Mouse (Mus musculus): ENCODE results near the gene Unc5c. TPM values are rescaled to one million over a fixed set of nuclear protein-coding genes. Genes with fewer than 3 reads are reported as not detected.

Unc5c gene
- 3.9 and 7.0 TPM in 2 replicates for polyA plus RNA-seq (2014; fragmentation: Nextera tagmentation; extraction: Ambion mirVana)

DNA sequence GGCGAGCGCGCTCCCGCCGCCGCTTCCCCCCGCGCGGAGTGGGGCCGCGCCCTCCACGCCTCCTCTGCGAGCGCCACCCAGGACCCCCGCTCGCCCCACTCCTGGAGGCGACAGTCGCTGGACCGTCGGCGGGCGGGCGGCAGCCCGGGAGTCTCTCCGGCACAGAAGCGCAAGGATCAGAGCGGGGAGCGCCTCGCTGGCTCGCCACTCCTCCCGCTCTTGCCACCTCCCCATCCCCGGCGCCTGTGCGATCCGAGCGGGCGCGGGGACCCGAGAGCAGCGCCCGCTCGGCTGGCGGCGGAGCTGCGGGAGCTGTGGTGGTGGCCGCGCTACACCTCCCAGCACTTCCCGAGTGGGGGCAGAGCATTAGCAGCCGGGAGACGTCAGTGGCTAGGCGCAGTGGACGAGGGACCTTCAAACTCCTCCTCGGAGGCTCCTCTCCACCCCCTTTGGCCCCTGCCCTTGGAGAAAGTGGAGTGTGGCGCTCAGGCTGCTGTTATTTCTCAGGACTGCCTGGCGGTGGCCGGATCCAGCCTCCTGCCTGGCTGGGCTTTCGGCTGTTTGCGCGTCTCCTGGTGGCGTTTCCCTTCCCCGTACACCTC is at the start of gene Unc5c:
Gene Unc5c, plus strand, starts transcription at position 113 of the 602 bp plus-strand sequence.
- Histone ChIP-seq H3K36me3 (ENCODE audit: control insufficient read depth, insufficient read depth, low read length) (no peaks in the 10 kb centered on the region), H3K9ac (ENCODE audit: low read depth, low read length) (0 out of 2 replicates have a peak within 1 kb of the TSS, but pooled peaks have one; percentile 14), H3K27me3 (replicated peaks; ENCODE audit: control insufficient read depth, insufficient read depth, low read length) (peaks cover 33% of the 10 kb centered on the region), H3K9me3 (ENCODE audit: control insufficient read depth, low read length) (no peaks in the 10 kb centered on the region), H3K27ac (ENCODE audit: low read depth, low read length) (peak within 1 kb of the TSS; percentile 58), H3K4me3 (ENCODE audit: low read depth, low read length) (peak within 1 kb of the TSS; percentile 62), H3K4me2 (peak within 1 kb of the TSS; percentile 81), H3K4me1 (replicated peaks; ENCODE audit: control insufficient read depth, insufficient read depth, low read length) (peaks cover 2% of the 10 kb centered on the region; the same call in 1 of the 2 replicates)
- peak; percentile 61 for ATAC-seq (replicated peaks; ENCODE audit: low FRiP score)
- WGBS = under 1% methylated on average over 50 of the region's 61 CpGs
- peak; percentile 53 for DNase-seq (ENCODE audit: low spot score)

DNA sequence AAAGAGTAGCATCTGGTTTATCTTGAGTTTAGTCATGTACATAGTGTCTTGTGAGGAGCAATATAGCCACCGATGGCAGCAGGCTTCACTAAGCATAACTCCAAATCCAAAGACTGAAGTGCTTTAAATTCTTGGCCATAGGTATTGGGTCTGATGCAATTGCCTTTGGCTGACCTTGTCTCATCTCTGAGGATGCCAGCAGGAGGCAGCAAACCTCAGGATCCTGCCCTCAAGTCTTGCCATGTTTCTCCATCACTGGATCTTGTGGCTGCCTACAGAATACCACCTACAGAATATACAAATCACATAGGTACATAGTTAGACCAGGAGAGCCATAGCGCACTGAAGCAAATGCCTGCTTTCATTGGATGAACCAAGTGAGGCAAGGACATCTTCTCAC is 7.5 kb upstream of the Unc5c start:
- Histone ChIP-seq H3K9me3 (ENCODE audit: control insufficient read depth, low read length) (no peaks in the 10 kb centered on the region), H3K27ac (ENCODE audit: low read depth, low read length) (no peak overlapping the region), H3K4me3 (ENCODE audit: low read depth, low read length) (no peak overlapping the region), H3K4me1 (replicated peaks; ENCODE audit: control insufficient read depth, insufficient read depth, low read length) (no peaks in the 10 kb centered on the region), H3K36me3 (ENCODE audit: control insufficient read depth, insufficient read depth, low read length) (no peaks in the 10 kb centered on the region), H3K27me3 (replicated peaks; ENCODE audit: control insufficient read depth, insufficient read depth, low read length) (no peaks in the 10 kb centered on the region; the same call in 1 of the 2 replicates), H3K4me2 (no peak overlapping the region), H3K9ac (ENCODE audit: low read depth, low read length) (no peak overlapping the region)
- DNase-seq (ENCODE audit: low spot score) (no peak), ATAC-seq (replicated peaks; ENCODE audit: low FRiP score) (no peak)
- 79% methylated on average over 2 of the region's 2 CpGs for WGBS

DNA sequence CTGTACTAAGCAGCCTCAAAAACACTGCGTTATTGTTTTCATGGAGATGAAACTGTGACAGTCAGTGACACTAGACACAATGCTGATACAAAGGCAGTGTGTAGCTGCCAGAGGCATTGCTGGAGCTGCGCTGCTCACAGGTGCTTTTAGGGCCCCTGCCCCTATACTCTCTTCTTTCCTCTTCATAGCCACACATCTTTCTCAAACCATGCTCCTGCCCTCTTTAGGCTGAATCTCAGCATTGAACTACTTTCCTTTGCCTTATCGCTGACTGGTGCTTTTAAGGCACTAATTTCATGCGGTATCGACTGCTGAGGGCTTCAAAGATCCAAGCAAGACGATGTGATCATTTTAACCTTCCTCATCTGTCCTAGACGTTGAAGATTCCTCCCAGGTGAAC is 2.5 kb upstream of the Unc5c start:
- DNase-seq (ENCODE audit: low spot score) = no peak
- Histone ChIP-seq H3K4me1 (replicated peaks; ENCODE audit: control insufficient read depth, insufficient read depth, low read length) (no peaks in the 10 kb centered on the region), H3K27ac (ENCODE audit: low read depth, low read length) (no peak overlapping the region), H3K9ac (ENCODE audit: low read depth, low read length) (no peak overlapping the region), H3K27me3 (replicated peaks; ENCODE audit: control insufficient read depth, insufficient read depth, low read length) (peaks cover 31% of the 10 kb centered on the region), H3K9me3 (ENCODE audit: control insufficient read depth, low read length) (no peaks in the 10 kb centered on the region), H3K36me3 (ENCODE audit: control insufficient read depth, insufficient read depth, low read length) (no peaks in the 10 kb centered on the region), H3K4me2 (no peak overlapping the region), H3K4me3 (ENCODE audit: low read depth, low read length) (no peak overlapping the region)
- WGBS = 65% methylated on average over 7 of the region's 7 CpGs
- no peak for ATAC-seq (replicated peaks; ENCODE audit: low FRiP score)

DNA sequence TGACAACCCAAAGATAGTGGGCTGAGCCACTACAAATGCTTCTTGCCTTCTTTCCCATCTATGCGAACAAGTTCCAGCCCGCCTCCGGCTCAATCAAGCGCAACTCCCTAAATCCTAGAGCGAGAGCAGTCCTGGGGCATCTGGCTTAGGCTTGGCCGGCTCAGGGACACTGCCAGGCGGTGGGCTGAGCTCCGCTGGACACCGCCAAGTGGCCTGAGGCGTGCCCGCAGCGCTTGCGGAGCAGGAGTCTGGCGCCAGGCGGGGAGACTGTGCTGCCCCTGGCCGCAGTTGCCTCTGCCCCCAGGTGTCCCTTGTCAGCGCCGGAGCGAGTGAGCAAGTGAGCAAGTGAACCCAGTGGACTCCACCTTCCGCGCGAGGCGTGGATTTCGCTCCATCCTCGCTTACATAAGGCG is 319 bp upstream of the Unc5c start:
- Histone ChIP-seq H3K9ac (ENCODE audit: low read depth, low read length) (no peak overlapping the region), H3K36me3 (ENCODE audit: control insufficient read depth, insufficient read depth, low read length) (no peaks in the 10 kb centered on the region), H3K27ac (ENCODE audit: low read depth, low read length) (peak overlapping the region; percentile 58), H3K27me3 (replicated peaks; ENCODE audit: control insufficient read depth, insufficient read depth, low read length) (peaks cover 33% of the 10 kb centered on the region), H3K9me3 (ENCODE audit: control insufficient read depth, low read length) (no peaks in the 10 kb centered on the region), H3K4me3 (ENCODE audit: low read depth, low read length) (peak overlapping the region; percentile 62), H3K4me1 (replicated peaks; ENCODE audit: control insufficient read depth, insufficient read depth, low read length) (peaks cover 2% of the 10 kb centered on the region; the same call in 1 of the 2 replicates), H3K4me2 (peak overlapping the region; percentile 81)
- WGBS = under 1% methylated on average over 24 of the region's 26 CpGs
- DNase-seq (ENCODE audit: low spot score) (peak; percentile 43), ATAC-seq (replicated peaks; ENCODE audit: low FRiP score) (peak; percentile 55)

- H3K4me2 ChIP-seq = peak overlapping the region; percentile 81
- H3K4me1 ChIP-seq (replicated peaks; ENCODE audit: control insufficient read depth, insufficient read depth, low read length) = peaks cover 2% of the 10 kb centered on the region; the same call in 1 of the 2 replicates
- 0 out of 2 replicates have a peak overlapping the region, but pooled peaks have one; percentile 14 for H3K9ac ChIP-seq (ENCODE audit: low read depth, low read length)
- peak overlapping the region; percentile 62 for H3K4me3 ChIP-seq (ENCODE audit: low read depth, low read length)
- H3K9me3 ChIP-seq (ENCODE audit: control insufficient read depth, low read length) = no peaks in the 10 kb centered on the region
- H3K36me3 ChIP-seq (ENCODE audit: control insufficient read depth, insufficient read depth, low read length) = no peaks in the 10 kb centered on the region
- ATAC-seq (replicated peaks; ENCODE audit: low FRiP score) (no peak), DNase-seq (ENCODE audit: low spot score) (peak; percentile 35)
- no peak overlapping the region; the same call in 1 of the 2 replicates for H3K27ac ChIP-seq (ENCODE audit: low read depth, low read length)
- 3% methylated on average over 20 of the region's 20 CpGs for WGBS
- peaks cover 33% of the 10 kb centered on the region for H3K27me3 ChIP-seq (replicated peaks; ENCODE audit: control insufficient read depth, insufficient read depth, low read length)
Observed at GRCm38 (mm10) chr3:141466061-141466460, 1.0 kb downstream of the Unc5c start.

DNA sequence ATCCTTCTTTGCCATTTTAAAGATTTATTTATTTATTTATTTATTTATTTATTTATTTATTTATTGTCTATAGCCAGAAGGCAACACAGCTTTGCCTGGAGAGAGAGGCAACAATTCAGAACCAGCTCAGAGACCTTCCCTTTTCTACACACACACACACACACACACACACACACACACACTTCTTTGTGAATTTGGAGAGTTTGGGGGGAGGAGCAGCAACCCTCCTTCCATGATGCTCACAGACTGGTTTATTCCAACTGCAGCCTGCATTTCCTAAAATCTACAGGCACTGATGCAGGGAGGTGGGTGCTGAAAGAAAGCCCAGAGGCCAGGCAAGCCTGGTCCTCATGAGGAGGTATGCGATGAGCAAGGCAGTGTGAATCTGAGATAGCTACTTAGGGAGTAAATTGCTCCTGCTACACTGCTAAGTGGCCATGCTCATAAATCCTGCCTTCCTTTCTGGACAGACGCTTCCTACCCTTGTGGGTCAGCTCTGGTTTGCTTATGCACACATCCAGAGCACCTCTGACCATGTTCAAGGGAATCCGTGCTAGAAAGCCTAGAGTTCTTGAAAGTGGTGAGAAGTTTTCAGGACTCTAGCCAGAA is 1.8 kb downstream of the Unc5c start:
- no peaks in the 10 kb centered on the region for H3K36me3 ChIP-seq (ENCODE audit: control insufficient read depth, insufficient read depth, low read length)
- H3K27ac ChIP-seq (ENCODE audit: low read depth, low read length) = no peak overlapping the region
- peak overlapping the region; percentile 62 for H3K4me3 ChIP-seq (ENCODE audit: low read depth, low read length)
- H3K9me3 ChIP-seq (ENCODE audit: control insufficient read depth, low read length) = no peaks in the 10 kb centered on the region
- H3K4me2 ChIP-seq = peak overlapping the region; percentile 81
- no peak overlapping the region for H3K9ac ChIP-seq (ENCODE audit: low read depth, low read length)
- 14% methylated on average over 3 of the region's 3 CpGs for WGBS
- peaks cover 2% of the 10 kb centered on the region; the same call in 1 of the 2 replicates for H3K4me1 ChIP-seq (replicated peaks; ENCODE audit: control insufficient read depth, insufficient read depth, low read length)
- H3K27me3 ChIP-seq (replicated peaks; ENCODE audit: control insufficient read depth, insufficient read depth, low read length) = peaks cover 33% of the 10 kb centered on the region
- ATAC-seq (replicated peaks; ENCODE audit: low FRiP score) = no peak
- no peak for DNase-seq (ENCODE audit: low spot score)

GRCm38 (mm10) chr3:141469338-141469737 is 4.3 kb downstream of the Unc5c start:
- 82% methylated on average over 2 of the region's 2 CpGs for WGBS
- H3K9me3 ChIP-seq (ENCODE audit: control insufficient read depth, low read length) = no peaks in the 10 kb centered on the region
- H3K9ac ChIP-seq (ENCODE audit: low read depth, low read length) = no peak overlapping the region
- H3K36me3 ChIP-seq (ENCODE audit: control insufficient read depth, insufficient read depth, low read length) = no peaks in the 10 kb centered on the region
- H3K4me2 ChIP-seq = no peak overlapping the region
- no peak for DNase-seq (ENCODE audit: low spot score)
- no peak overlapping the region for H3K27ac ChIP-seq (ENCODE audit: low read depth, low read length)
- H3K4me3 ChIP-seq (ENCODE audit: low read depth, low read length) = no peak overlapping the region
- H3K27me3 ChIP-seq (replicated peaks; ENCODE audit: control insufficient read depth, insufficient read depth, low read length) = peaks cover 29% of the 10 kb centered on the region
- ATAC-seq (replicated peaks; ENCODE audit: low FRiP score) = no peak
- H3K4me1 ChIP-seq (replicated peaks; ENCODE audit: control insufficient read depth, insufficient read depth, low read length) = peaks cover 2% of the 10 kb centered on the region; the same call in 1 of the 2 replicates

DNA sequence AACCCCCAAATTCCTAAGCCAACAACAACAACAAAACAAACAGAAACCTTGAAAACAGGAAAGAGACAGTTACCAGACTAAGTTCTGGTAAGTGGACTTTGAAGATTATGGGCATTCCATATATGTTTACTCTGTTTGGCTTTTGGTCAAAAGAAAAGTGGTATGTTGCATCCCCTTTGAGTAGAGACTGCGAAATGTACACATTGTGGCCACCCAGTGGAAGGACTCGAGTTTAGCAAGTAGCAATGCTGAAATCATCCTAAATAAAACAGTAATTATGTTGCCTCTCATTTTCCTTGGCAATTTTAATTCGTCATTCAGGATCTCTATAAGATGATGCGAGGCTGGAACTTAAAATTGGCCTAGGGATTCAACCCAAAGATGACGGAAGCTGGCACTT is 8.2 kb downstream of the Unc5c start:
- DNase-seq (ENCODE audit: low spot score) (no peak), ATAC-seq (replicated peaks; ENCODE audit: low FRiP score) (no peak)
- 54% methylated on average over 5 of the region's 5 CpGs for WGBS
- Histone ChIP-seq H3K4me3 (ENCODE audit: low read depth, low read length) (no peak overlapping the region), H3K9ac (ENCODE audit: low read depth, low read length) (no peak overlapping the region), H3K9me3 (ENCODE audit: control insufficient read depth, low read length) (no peaks in the 10 kb centered on the region), H3K4me2 (no peak overlapping the region), H3K4me1 (replicated peaks; ENCODE audit: control insufficient read depth, insufficient read depth, low read length) (no peaks in the 10 kb centered on the region), H3K27ac (ENCODE audit: low read depth, low read length) (no peak overlapping the region), H3K27me3 (replicated peaks; ENCODE audit: control insufficient read depth, insufficient read depth, low read length) (no peaks in the 10 kb centered on the region), H3K36me3 (ENCODE audit: control insufficient read depth, insufficient read depth, low read length) (no peaks in the 10 kb centered on the region)

DNA sequence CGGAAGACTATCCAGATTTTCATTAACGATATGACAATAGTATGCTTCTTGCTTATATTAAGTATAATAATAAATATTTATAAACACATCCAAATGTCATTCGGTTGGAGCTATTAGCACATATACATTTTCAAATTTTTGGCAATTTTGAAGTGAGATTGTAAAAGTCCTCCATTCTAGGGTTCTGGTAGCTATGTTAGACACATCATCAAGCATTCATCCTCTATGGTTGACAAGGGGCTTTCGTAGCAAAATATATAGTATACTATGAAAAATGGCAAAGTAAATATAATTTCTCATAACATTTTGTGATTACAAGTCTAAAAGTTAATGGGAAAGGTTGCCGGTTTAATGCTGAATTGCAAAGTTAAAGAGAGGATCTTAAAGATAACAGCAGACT is 10.4 kb downstream of the Unc5c start:
- H3K9ac ChIP-seq (ENCODE audit: low read depth, low read length) = no peak overlapping the region
- 79% methylated on average over 5 of the region's 5 CpGs for WGBS
- no peak for ATAC-seq (replicated peaks; ENCODE audit: low FRiP score)

More for the DNA sequence above, 10.4 kb downstream of the Unc5c start:
- no peak for DNase-seq (ENCODE audit: low spot score)
- Histone ChIP-seq H3K36me3 (ENCODE audit: control insufficient read depth, insufficient read depth, low read length) (no peaks in the 10 kb centered on the region), H3K4me1 (replicated peaks; ENCODE audit: control insufficient read depth, insufficient read depth, low read length) (no peaks in the 10 kb centered on the region), H3K4me2 (no peak overlapping the region), H3K27me3 (replicated peaks; ENCODE audit: control insufficient read depth, insufficient read depth, low read length) (no peaks in the 10 kb centered on the region), H3K9me3 (ENCODE audit: control insufficient read depth, low read length) (no peaks in the 10 kb centered on the region), H3K4me3 (ENCODE audit: low read depth, low read length) (no peak overlapping the region), H3K27ac (ENCODE audit: low read depth, low read length) (no peak overlapping the region)

Data from liver, embryonic 11.5 days (tissue).